Mouse (Mus musculus): ENCODE results near the gene Eif3g. TPM values are rescaled to one million over a fixed set of nuclear protein-coding genes. Genes with fewer than 3 reads are reported as not detected.

Eif3g gene
- polyA plus RNA-seq, 1 experiment from 2014 or later: 243 TPM

- peak overlapping the region; percentile 71 for H3K4me2 ChIP-seq (ENCODE audit: low read length)
- H3K4me3 ChIP-seq (ENCODE audit: low read depth, low read length): peak overlapping the region; percentile 48
- H3K4me1 ChIP-seq (ENCODE audit: control insufficient read depth, insufficient read depth, low read length): peaks cover 5% of the 10 kb centered on the region
- under 1% methylated on average over 69 of the region's 69 CpGs for WGBS
- peaks cover 3% of the 10 kb centered on the region; the same call in 1 of the 2 replicates for H3K36me3 ChIP-seq (ENCODE audit: control insufficient read depth, insufficient read depth, low read length)
- peak overlapping the region; percentile 74 for H3K9ac ChIP-seq (ENCODE audit: low read depth, low read length)
- no peaks in the 10 kb centered on the region for H3K9me3 ChIP-seq (replicated peaks; ENCODE audit: control insufficient read depth, low read length, poor library complexity, severe bottlenecking)
- peak; percentile 95 for ATAC-seq
- no peaks in the 10 kb centered on the region for H3K27me3 ChIP-seq (ENCODE audit: control insufficient read depth, insufficient read depth, low read depth, low read length)
- peak overlapping the region; percentile 96 for H3K27ac ChIP-seq (ENCODE audit: low read length)
Observed at GRCm38 (mm10) chr9:20878041-20878709, 20.2 kb downstream of the Eif3g start.

GRCm38 (mm10) chr9:20877118-20878040 is 21.0 kb downstream of the Eif3g start:
- Histone ChIP-seq H3K9me3 (replicated peaks; ENCODE audit: control insufficient read depth, low read length, poor library complexity, severe bottlenecking) (no peaks in the 10 kb centered on the region), H3K27me3 (ENCODE audit: control insufficient read depth, insufficient read depth, low read depth, low read length) (no peaks in the 10 kb centered on the region), H3K27ac (ENCODE audit: low read length) (peak overlapping the region; percentile 62), H3K4me1 (ENCODE audit: control insufficient read depth, insufficient read depth, low read length) (peaks cover 5% of the 10 kb centered on the region), H3K9ac (ENCODE audit: low read depth, low read length) (peak overlapping the region; percentile 43), H3K4me2 (ENCODE audit: low read length) (peak overlapping the region; percentile 66), H3K36me3 (ENCODE audit: control insufficient read depth, insufficient read depth, low read length) (peaks cover 3% of the 10 kb centered on the region; the same call in 1 of the 2 replicates), H3K4me3 (ENCODE audit: low read depth, low read length) (peak overlapping the region; percentile 48)
- 38% methylated on average over 14 of the region's 14 CpGs for WGBS
- peak; percentile 20 for ATAC-seq

- Histone ChIP-seq H3K4me2 (ENCODE audit: low read length) (no peak overlapping the region), H3K36me3 (ENCODE audit: control insufficient read depth, insufficient read depth, low read length) (peaks cover 3% of the 10 kb centered on the region; the same call in 1 of the 2 replicates), H3K9ac (ENCODE audit: low read depth, low read length) (0 out of 2 replicates have a peak overlapping the region, but pooled peaks have one; percentile 15), H3K27ac (ENCODE audit: low read length) (no peak overlapping the region), H3K4me1 (ENCODE audit: control insufficient read depth, insufficient read depth, low read length) (peaks cover 5% of the 10 kb centered on the region), H3K9me3 (replicated peaks; ENCODE audit: control insufficient read depth, low read length, poor library complexity, severe bottlenecking) (no peaks in the 10 kb centered on the region), H3K4me3 (ENCODE audit: low read depth, low read length) (no peak overlapping the region), H3K27me3 (ENCODE audit: control insufficient read depth, insufficient read depth, low read depth, low read length) (no peaks in the 10 kb centered on the region)
- 73% methylated on average over 8 of the region's 9 CpGs for WGBS
- no peak for ATAC-seq
Observed at GRCm38 (mm10) chr9:20876318-20877117, 21.9 kb downstream of the Eif3g start.

- H3K27ac ChIP-seq (ENCODE audit: low read length): no peak overlapping the region
- no peak overlapping the region for H3K4me3 ChIP-seq (ENCODE audit: low read depth, low read length)
- H3K4me2 ChIP-seq (ENCODE audit: low read length): no peak overlapping the region
- WGBS: 65% methylated on average over 23 of the region's 23 CpGs
- no peak overlapping the region for H3K9ac ChIP-seq (ENCODE audit: low read depth, low read length)
- ATAC-seq: no peak
- H3K9me3 ChIP-seq (replicated peaks; ENCODE audit: control insufficient read depth, low read length, poor library complexity, severe bottlenecking): no peaks in the 10 kb centered on the region
- peaks cover 5% of the 10 kb centered on the region for H3K4me1 ChIP-seq (ENCODE audit: control insufficient read depth, insufficient read depth, low read length)
- peaks cover 3% of the 10 kb centered on the region; the same call in 1 of the 2 replicates for H3K36me3 ChIP-seq (ENCODE audit: control insufficient read depth, insufficient read depth, low read length)
- H3K27me3 ChIP-seq (ENCODE audit: control insufficient read depth, insufficient read depth, low read depth, low read length): peaks cover 4% of the 10 kb centered on the region
Observed at GRCm38 (mm10) chr9:20875021-20875790, 23.2 kb downstream of the Eif3g start.

- Histone ChIP-seq H3K27ac (ENCODE audit: low read length) (no peak overlapping the region), H3K4me3 (ENCODE audit: low read depth, low read length) (no peak overlapping the region), H3K9me3 (replicated peaks; ENCODE audit: control insufficient read depth, low read length, poor library complexity, severe bottlenecking) (no peaks in the 10 kb centered on the region), H3K36me3 (ENCODE audit: control insufficient read depth, insufficient read depth, low read length) (peaks cover 3% of the 10 kb centered on the region; the same call in 1 of the 2 replicates), H3K4me2 (ENCODE audit: low read length) (no peak overlapping the region), H3K4me1 (ENCODE audit: control insufficient read depth, insufficient read depth, low read length) (peaks cover 5% of the 10 kb centered on the region), H3K27me3 (ENCODE audit: control insufficient read depth, insufficient read depth, low read depth, low read length) (peaks cover 20% of the 10 kb centered on the region), H3K9ac (ENCODE audit: low read depth, low read length) (no peak overlapping the region)
- ATAC-seq: no peak
- 90% methylated on average over 12 of the region's 12 CpGs for WGBS
Observed at GRCm38 (mm10) chr9:20873521-20873920, 24.9 kb downstream of the Eif3g start.

GRCm38 (mm10) chr9:20872991-20873390 is 25.4 kb downstream of the Eif3g start:
- H3K27me3 ChIP-seq (ENCODE audit: control insufficient read depth, insufficient read depth, low read depth, low read length): peaks cover 24% of the 10 kb centered on the region
- no peak overlapping the region for H3K9ac ChIP-seq (ENCODE audit: low read depth, low read length)
- H3K27ac ChIP-seq (ENCODE audit: low read length): no peak overlapping the region
- WGBS: 91% methylated on average over 10 of the region's 10 CpGs
- peaks cover 5% of the 10 kb centered on the region for H3K4me1 ChIP-seq (ENCODE audit: control insufficient read depth, insufficient read depth, low read length)
- no peak overlapping the region for H3K4me2 ChIP-seq (ENCODE audit: low read length)
- ATAC-seq: no peak
- no peak overlapping the region for H3K4me3 ChIP-seq (ENCODE audit: low read depth, low read length)
- H3K36me3 ChIP-seq (ENCODE audit: control insufficient read depth, insufficient read depth, low read length): peaks cover 3% of the 10 kb centered on the region; the same call in 1 of the 2 replicates
- H3K9me3 ChIP-seq (replicated peaks; ENCODE audit: control insufficient read depth, low read length, poor library complexity, severe bottlenecking): no peaks in the 10 kb centered on the region

- Histone ChIP-seq H3K36me3 (ENCODE audit: control insufficient read depth, insufficient read depth, low read length) (peaks cover 3% of the 10 kb centered on the region; the same call in 1 of the 2 replicates), H3K9ac (ENCODE audit: low read depth, low read length) (no peak overlapping the region), H3K4me2 (ENCODE audit: low read length) (no peak overlapping the region), H3K9me3 (replicated peaks; ENCODE audit: control insufficient read depth, low read length, poor library complexity, severe bottlenecking) (no peaks in the 10 kb centered on the region), H3K27ac (ENCODE audit: low read length) (no peak overlapping the region), H3K4me1 (ENCODE audit: control insufficient read depth, insufficient read depth, low read length) (no peaks in the 10 kb centered on the region), H3K27me3 (ENCODE audit: control insufficient read depth, insufficient read depth, low read depth, low read length) (peaks cover 32% of the 10 kb centered on the region), H3K4me3 (ENCODE audit: low read depth, low read length) (no peak overlapping the region)
- WGBS: 72% methylated on average over 12 of the region's 12 CpGs
- no peak for ATAC-seq
Observed at GRCm38 (mm10) chr9:20870211-20871173, 27.9 kb downstream of the Eif3g start.
